Mouse (Mus musculus) liver, adult 2 months (tissue): Measurements from ENCODE around the gene Gm20388.

Source experiments
- CTCF ChIP-seq: fragments of 200-500 bp; IDR thresholded peaks from 2 replicates; pipeline ENCODE4 v1.5.1; 2011; ENCODE audit warnings: low read depth, low read length, control low read depth
- POLR2A ChIP-seq: fragments of 200-500 bp; IDR thresholded peaks from 2 replicates; pipeline ENCODE4 v1.6.1; 2011; ENCODE audit warnings: low read length, control low read depth; ENCODE audit not compliant: insufficient read depth; ENCODE audit errors: extremely low read depth

GRCm38 (mm10) chr8:124230496-124231175 lies 4320.0 kb downstream of the Gm20388 start:
- TF ChIP-seq CTCF (no peak), POLR2A (no peak)
